Mouse (Mus musculus) heart, embryonic 11.5 days (tissue): ENCODE results near the gene Ugt2b36. TPM values are rescaled to one million over a fixed set of nuclear protein-coding genes. Genes with fewer than 3 reads are reported as not detected.
"Not testable (repeated sequence)": the region's sequence is repeated elsewhere in the genome, so short reads cannot be mapped to it uniquely, and the experiment has no call there.

ENCODE experiments used
- ATAC-seq: fragments of 200-750 bp; cut with Nextera tagmentation; replicated peaks from 2 replicates; pipeline ENCODE4 v1.8.0; 2017; ENCODE audit warnings: moderate library complexity; ENCODE audit not compliant: insufficient number of reproducible peaks, low FRiP score, low TSS enrichment
- H3K27ac ChIP-seq: fragments of 300-500 bp; sonication (generic); 2 replicates; pipeline ENCODE4 v1.5.1; 2014; ENCODE audit warnings: mild to moderate bottlenecking, low read depth, low read length
- H3K27me3 ChIP-seq: fragments of 300-500 bp; sonication (generic); 2 replicates; pipeline ENCODE4 v1.6.1; 2014; ENCODE audit warnings: mild to moderate bottlenecking, low read length, mixed read lengths; ENCODE audit not compliant: control insufficient read depth, insufficient read depth
- H3K36me3 ChIP-seq: fragments of 300-500 bp; sonication (generic); 2 replicates; pipeline ENCODE4 v1.6.1; 2014; ENCODE audit warnings: mild to moderate bottlenecking, low read length, moderate library complexity, mixed read lengths; ENCODE audit not compliant: control insufficient read depth, insufficient read depth
- H3K4me1 ChIP-seq: fragments of 300-500 bp; sonication (generic); 2 replicates; pipeline ENCODE4 v1.6.1; 2014; ENCODE audit warnings: low read length; ENCODE audit not compliant: control insufficient read depth, insufficient read depth
- H3K4me2 ChIP-seq: fragments of 300-500 bp; sonication (generic); 2 replicates; pipeline ENCODE4 v1.6.1; 2014; ENCODE audit warnings: mild to moderate bottlenecking, moderate library complexity
- H3K4me3 ChIP-seq: fragments of 300-500 bp; sonication (generic); 2 replicates; pipeline ENCODE4 v1.5.1; 2014; ENCODE audit warnings: low read depth, low read length
- H3K9ac ChIP-seq: fragments of 300-500 bp; sonication (generic); 2 replicates; pipeline ENCODE4 v1.6.1; 2014; ENCODE audit warnings: mild to moderate bottlenecking, low read depth, low read length, moderate library complexity
- H3K9me3 ChIP-seq: fragments of 300-500 bp; sonication (generic); replicated peaks from 2 replicates; pipeline ENCODE4 v1.6.1; 2016; ENCODE audit warnings: low read length; ENCODE audit not compliant: control insufficient read depth
- WGBS: fragments of 180-500 bp; shearing (Covaris S2); extraction: QIAGEN DNeasy Blood & Tissue Kit; methylation state at CpG from one replicate; pipeline ENCODE4 v1.1.7; 2014; ENCODE audit not compliant: insufficient replicate concordance; 5-methylcytosine and 5-hydroxymethylcytosine counted together
- polyA plus RNA-seq: library from polyadenylated mRNA; unstranded; fragments of >200 nt; fragmentation: Nextera tagmentation; extraction: Ambion mirVana; gene quantifications from 2 replicates; pipeline ENCODE4 v1.2.1, GENCODE M21; 2014

Gene Ugt2b36
- polyA plus RNA-seq, result not detected in 2 replicates

GRCm38 (mm10) chr5:87092346-87093027 is at the start of gene Ugt2b36:
Gene Ugt2b36, minus strand, starts transcription at chr5:87092555.
- Histone ChIP-seq H3K9me3 (no peaks in the 10 kb centered on the region), H3K36me3 (no peaks in the 10 kb centered on the region), H3K27me3 (no peaks in the 10 kb centered on the region), H3K4me3 (no peak within 1 kb of the TSS), H3K4me1 (no peaks in the 10 kb centered on the region), H3K27ac (no peak within 1 kb of the TSS), H3K4me2 (no peak within 1 kb of the TSS), H3K9ac (no peak within 1 kb of the TSS)
- WGBS, result 50% methylated on average over 1 of the region's 1 CpGs
- no peak; the same call in 1 of the 2 replicates for ATAC-seq

GRCm38 (mm10) chr5:87140196-87140595 is 47.8 kb upstream of the Ugt2b36 start, which contains the start of gene Ugt2b5:
Gene Ugt2b5, minus strand, starts transcription at chr5:87140318.
- H3K4me3 ChIP-seq, H3K27ac ChIP-seq, H3K4me1 ChIP-seq, H3K9me3 ChIP-seq, H3K9ac ChIP-seq, ATAC-seq, H3K27me3 ChIP-seq, H3K36me3 ChIP-seq, H3K4me2 ChIP-seq: not testable (repeated sequence)
- 81% methylated on average over 1 of the region's 2 CpGs for WGBS

DNA sequence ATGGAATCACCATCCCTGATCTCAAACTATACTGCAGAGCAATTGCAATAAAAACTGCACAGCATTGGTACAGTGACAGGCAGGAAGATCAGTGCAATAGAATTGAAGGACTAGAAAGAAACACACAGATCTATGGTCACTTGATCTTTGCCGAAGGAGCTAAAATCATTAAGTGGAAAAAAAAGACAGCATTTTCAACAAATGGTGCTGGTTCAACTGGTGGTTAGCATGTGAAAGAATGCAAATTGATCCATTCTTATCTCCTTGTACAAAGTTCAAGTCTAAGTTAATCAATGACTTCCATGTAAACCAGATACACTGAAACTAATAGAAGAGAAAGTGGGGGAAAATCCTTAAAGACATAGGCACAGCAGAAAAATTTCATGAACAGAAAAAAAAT is 11.3 kb upstream of the Ugt2b36 start:
- not testable (repeated sequence) for H3K27me3 ChIP-seq, H3K27ac ChIP-seq, H3K9ac ChIP-seq, H3K4me1 ChIP-seq, ATAC-seq, H3K4me3 ChIP-seq, H3K4me2 ChIP-seq, H3K9me3 ChIP-seq, H3K36me3 ChIP-seq
- WGBS, result 88% methylated on average over 1 of the region's 1 CpGs

GRCm38 (mm10) chr5:87091111-87091510 is 1.2 kb downstream of the Ugt2b36 start:
- no peaks in the 10 kb centered on the region for H3K9me3 ChIP-seq
- no peak overlapping the region for H3K27ac ChIP-seq
- no peaks in the 10 kb centered on the region for H3K36me3 ChIP-seq
- ATAC-seq, result no peak
- no peak overlapping the region for H3K4me3 ChIP-seq
- no peaks in the 10 kb centered on the region for H3K27me3 ChIP-seq
- H3K9ac ChIP-seq, result no peak overlapping the region
- no peaks in the 10 kb centered on the region for H3K4me1 ChIP-seq
- H3K4me2 ChIP-seq, result no peak overlapping the region

DNA sequence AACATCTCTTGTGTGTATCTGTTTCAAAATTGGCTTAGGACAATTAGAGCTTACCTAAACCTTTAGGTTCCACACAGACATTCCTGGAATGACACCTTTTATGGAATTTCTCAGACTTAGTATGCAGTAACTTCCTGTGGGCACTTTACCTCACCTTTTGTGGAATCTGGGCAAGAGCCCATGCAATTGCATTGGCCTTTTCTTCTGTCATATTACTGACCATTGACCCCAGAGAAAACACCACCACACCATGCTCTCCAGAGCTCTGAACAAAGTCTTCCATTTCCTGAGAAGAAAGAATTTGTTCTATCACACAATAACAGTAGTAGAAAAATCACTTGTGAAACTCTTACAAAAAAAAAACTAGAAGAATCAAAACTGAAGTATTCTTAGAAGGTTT is 3.1 kb downstream of the Ugt2b36 start:
- Histone ChIP-seq H3K4me2 (no peak overlapping the region), H3K36me3 (no peaks in the 10 kb centered on the region), H3K4me3 (no peak overlapping the region), H3K27ac (no peak overlapping the region), H3K9ac (no peak overlapping the region), H3K4me1 (no peaks in the 10 kb centered on the region), H3K27me3 (no peaks in the 10 kb centered on the region), H3K9me3 (no peaks in the 10 kb centered on the region)
- no peak for ATAC-seq

- 60% methylated on average over 3 of the region's 3 CpGs for WGBS
- Histone ChIP-seq H3K9ac (no peak overlapping the region), H3K4me1 (no peaks in the 10 kb centered on the region), H3K9me3 (no peaks in the 10 kb centered on the region), H3K4me3 (no peak overlapping the region), H3K4me2 (no peak overlapping the region), H3K27me3 (no peaks in the 10 kb centered on the region), H3K27ac (no peak overlapping the region), H3K36me3 (no peaks in the 10 kb centered on the region)
- ATAC-seq, result no peak
Observed at GRCm38 (mm10) chr5:87086269-87086668, 6.1 kb downstream of the Ugt2b36 start.

GRCm38 (mm10) chr5:87030624-87031023 is 61.7 kb downstream of the Ugt2b36 start:
- 80% methylated on average over 1 of the region's 1 CpGs for WGBS
- H3K27ac ChIP-seq, result no peak overlapping the region
- no peaks in the 10 kb centered on the region for H3K27me3 ChIP-seq
- no peak overlapping the region for H3K4me2 ChIP-seq
- H3K9me3 ChIP-seq, result no peaks in the 10 kb centered on the region
- H3K9ac ChIP-seq, result no peak overlapping the region
- ATAC-seq, result no peak
- H3K36me3 ChIP-seq, result no peaks in the 10 kb centered on the region
- no peak overlapping the region for H3K4me3 ChIP-seq
- no peaks in the 10 kb centered on the region for H3K4me1 ChIP-seq

- H3K4me3 ChIP-seq, result no peak overlapping the region
- no peak overlapping the region for H3K9ac ChIP-seq
Observed at GRCm38 (mm10) chr5:87027359-87027758, 65.0 kb downstream of the Ugt2b36 start.

More at GRCm38 (mm10) chr5:87027359-87027758, 65.0 kb downstream of the Ugt2b36 start:
- Histone ChIP-seq H3K27ac (no peak overlapping the region), H3K4me2 (no peak overlapping the region), H3K4me1 (no peaks in the 10 kb centered on the region), H3K9me3 (no peaks in the 10 kb centered on the region), H3K36me3 (no peaks in the 10 kb centered on the region), H3K27me3 (no peaks in the 10 kb centered on the region)
- no peak for ATAC-seq
- 67% methylated on average over 3 of the region's 3 CpGs for WGBS
